Mouse (Mus musculus) heart, postnatal 4 days (tissue): ENCODE results near the gene Fgfr2. TPM values are rescaled to one million over a fixed set of nuclear protein-coding genes. Genes with fewer than 3 reads are reported as not detected.
A peak's percentile ranks its signal among the peaks of the same experiment; 100 is the strongest.

Experiments used
- DNase-seq: peaks from one replicate; pipeline ENCODE4 v3.0.0; 2021
- total RNA-seq, 2 experiments: library from RNA; stranded (reverse); gene quantifications; 2 replicates each; pipeline ENCODE4 v1.2.3; 2021

The Fgfr2 gene
- total RNA-seq, 2 experiments from 2014 or later: 10.2 to 10.6 TPM

DNA sequence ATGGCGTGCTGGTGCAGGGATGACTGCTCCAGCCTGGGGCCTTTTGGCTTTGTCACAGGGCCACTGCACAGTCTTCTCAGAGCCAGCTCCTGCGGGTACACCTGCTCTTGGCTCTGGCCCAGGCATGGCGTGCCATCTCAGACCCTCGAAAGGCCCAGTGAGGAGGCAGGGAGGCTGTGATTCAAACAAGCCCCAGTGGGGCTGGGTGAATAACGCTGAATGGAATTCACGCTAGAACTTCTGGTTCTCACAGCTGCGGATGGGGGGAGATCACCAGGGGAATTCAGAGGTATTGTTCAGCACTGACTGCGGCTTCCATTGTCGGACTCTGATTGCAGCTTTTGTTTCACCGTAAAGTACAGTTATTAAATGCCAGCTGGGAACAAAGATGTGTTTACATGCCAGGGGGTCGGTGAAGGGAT, 2262.4 kb downstream of the Fgfr2 start:
- DNase-seq: peak; percentile 23

DNA sequence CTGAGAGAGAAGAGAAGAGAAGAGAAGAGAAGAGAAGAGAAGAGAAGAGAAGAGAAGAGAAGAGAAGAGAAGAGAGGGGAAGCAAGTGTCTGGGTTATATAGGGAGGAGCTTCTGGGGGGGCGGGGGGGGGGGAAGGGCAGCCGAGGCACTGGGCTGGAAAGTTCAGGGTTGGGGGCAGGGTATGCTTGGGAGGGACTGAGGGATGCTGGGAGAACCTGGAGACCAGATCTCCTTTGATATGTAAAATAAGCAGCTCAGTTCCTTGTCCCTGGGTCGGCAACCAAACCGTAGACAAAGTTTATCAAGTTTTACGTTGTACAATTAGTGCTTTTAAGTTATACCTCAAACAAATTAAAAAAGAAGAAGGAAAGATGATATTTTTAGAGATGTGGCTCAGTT, 2263.2 kb downstream of the Fgfr2 start:
- DNase-seq: no peak

- DNase-seq: no peak
Measured at GRCm38 (mm10) chr7:130857973-130858372, 2265.2 kb downstream of the Fgfr2 start.

- peak; percentile 27 for DNase-seq
Measured at GRCm38 (mm10) chr7:130855681-130856080, 2267.5 kb downstream of the Fgfr2 start.

- DNase-seq: no peak
Measured at GRCm38 (mm10) chr7:130854684-130855292, 2268.4 kb downstream of the Fgfr2 start.

GRCm38 (mm10) chr7:130847164-130847718, 2275.9 kb downstream of the Fgfr2 start:
- DNase-seq: no peak

GRCm38 (mm10) chr7:130839380-130840100, 2283.6 kb downstream of the Fgfr2 start:
- DNase-seq: no peak

- no peak for DNase-seq
Measured at GRCm38 (mm10) chr7:130838658-130839025, 2284.5 kb downstream of the Fgfr2 start.

- DNase-seq: no peak
Measured at GRCm38 (mm10) chr7:130837941-130838657, 2285.1 kb downstream of the Fgfr2 start.

GRCm38 (mm10) chr7:130836066-130836465, 2287.1 kb downstream of the Fgfr2 start:
- DNase-seq: no peak

GRCm38 (mm10) chr7:130834958-130835861, 2287.9 kb downstream of the Fgfr2 start:
- DNase-seq: peak; percentile 44

DNA sequence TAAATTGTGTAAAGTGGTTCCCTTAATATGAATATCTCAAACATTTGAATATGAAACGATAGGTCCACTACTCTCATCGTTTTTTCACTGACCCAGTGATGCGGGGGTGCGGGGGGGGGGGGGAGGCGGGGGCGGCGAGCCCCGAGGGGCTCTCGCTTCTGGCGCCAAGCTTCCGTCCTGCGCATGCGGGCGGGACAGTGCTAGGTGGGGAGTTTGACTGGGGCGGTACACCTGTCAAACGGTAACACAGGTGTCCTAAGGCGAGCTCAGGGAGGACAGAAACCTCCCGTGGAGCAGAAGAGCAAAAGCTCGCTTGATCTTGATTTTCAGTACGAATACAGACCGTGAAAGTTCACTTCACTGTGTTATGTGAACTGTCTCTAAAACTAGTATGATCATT, 2288.9 kb downstream of the Fgfr2 start:
- DNase-seq: peak; percentile 42

DNA sequence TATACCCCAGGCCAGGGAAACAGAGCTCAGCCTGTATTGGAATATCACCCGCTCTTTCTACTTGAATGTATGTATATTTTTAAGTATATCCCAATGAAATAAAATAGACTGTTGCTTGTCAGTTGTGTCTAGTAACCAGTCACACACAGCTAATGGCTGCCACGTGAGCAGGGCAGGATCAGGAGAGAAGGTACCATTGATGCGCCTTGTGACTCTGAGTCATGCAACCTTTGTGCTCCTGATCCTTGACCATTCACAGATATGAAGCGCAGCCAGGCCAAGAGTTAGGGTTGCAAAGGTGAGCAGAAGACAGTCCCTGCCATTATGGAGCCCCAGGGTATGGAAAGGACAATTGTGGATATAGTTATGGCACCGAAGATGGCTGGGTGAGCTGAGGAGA, 2291.6 kb downstream of the Fgfr2 start:
- DNase-seq: no peak

GRCm38 (mm10) chr7:130828475-130828874, 2294.7 kb downstream of the Fgfr2 start:
- DNase-seq: no peak

DNA sequence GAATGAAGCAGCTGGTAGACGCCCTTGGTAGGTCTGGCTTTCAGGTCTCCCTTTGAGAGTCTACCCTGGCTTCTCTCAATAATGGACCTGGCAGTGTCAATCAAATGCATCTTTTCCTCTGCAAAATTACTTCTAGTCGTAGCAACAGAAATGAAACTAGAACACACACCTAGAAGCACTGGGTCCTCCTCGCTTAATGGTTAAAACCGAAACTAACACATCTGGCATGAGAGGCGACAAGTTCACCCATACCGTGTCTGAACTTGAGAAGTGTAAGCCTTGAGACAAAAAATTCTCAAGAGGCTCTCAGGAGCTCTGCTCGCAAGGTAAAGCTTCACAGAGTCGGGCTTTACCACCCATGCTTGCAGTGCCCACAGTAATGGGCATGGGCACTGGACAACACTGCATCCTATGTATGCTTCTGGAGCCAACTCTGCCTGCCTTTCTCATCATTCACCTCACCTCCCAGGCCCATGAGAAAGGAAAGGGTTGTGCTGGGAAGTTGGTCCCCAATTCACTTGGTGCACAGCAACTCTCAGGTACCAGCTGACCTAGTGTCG, 2295.2 kb downstream of the Fgfr2 start:
- no peak for DNase-seq

DNA sequence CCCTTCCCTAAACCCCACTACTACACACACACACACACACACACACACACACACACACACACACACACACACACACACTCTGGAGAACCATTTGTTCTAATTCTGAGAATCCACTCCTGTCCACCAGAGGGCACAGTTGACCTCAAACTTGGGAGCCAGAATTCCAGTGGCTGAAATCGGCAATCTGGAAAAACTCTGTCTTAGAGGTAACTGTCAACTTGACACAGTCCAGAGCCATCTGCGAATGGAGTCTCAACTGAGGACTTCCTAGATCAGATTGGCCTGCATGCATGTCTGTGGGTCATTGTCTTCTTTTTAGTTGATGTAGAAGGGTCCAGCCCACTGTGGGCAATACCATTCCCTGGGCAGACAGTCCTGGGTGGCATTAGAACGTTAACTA, 2295.7 kb downstream of the Fgfr2 start:
- peak; percentile 78 for DNase-seq

DNA sequence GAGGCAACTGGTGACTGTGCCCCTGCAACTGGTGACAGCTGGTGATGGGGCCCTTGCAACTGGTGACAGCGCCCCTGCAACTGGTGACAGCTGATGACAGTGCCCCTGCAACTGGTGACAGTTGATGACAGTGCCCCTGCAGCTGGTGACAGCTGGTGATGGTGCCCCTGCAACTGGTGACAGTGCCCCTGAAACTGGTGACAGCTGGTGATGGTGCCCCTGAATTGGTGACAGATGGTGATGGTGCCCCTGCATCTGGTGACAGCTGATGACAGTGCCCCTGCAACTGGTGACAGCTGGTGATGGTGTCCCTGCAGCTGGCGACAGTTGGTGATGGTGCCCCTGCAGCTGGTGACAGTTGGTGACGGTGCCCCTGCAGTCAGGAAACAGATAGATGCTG, 2296.8 kb downstream of the Fgfr2 start:
- DNase-seq: no peak

GRCm38 (mm10) chr7:130823992-130824391, 2299.2 kb downstream of the Fgfr2 start:
- DNase-seq: no peak

- no peak for DNase-seq
Measured at GRCm38 (mm10) chr7:130819624-130820023, 2303.5 kb downstream of the Fgfr2 start.

DNA sequence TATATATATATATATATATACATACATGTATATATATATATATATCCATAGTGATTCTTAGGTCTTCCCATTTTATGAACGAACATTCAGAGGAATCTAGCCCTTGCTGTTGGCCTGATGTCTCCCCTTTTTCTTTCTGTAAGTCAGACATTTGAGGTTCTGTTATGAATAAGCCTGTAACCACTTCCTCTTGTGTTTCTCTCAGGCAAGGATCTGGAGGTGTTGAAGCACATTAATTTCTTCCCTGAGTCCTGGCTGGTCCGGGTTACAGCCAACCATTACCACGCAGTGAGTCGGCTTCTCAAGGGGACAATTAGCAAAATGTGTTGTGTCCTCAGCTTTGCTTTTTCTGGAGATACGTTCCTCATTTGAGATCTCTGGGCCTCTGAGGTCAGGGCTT, 2304.3 kb downstream of the Fgfr2 start:
- DNase-seq: no peak

DNA sequence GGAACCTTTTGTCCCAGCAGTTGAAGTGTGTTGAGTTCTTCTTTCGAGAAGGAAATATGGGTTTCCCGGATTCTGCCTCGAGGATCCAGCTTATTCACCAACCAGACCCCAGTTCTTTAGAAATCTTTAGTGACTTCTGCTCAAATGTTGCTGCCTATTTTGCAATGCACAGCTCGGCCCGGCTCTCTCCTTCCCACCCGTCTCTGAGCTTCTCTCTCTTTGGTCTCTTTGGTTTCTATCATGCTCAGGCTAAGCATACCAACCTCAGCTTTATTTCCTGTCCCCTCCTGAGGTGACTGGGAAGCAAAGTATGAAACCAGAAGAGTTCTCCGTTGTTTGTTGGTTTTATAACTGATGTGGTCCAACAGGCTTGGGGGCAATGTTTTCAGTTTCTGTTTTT, 2306.9 kb downstream of the Fgfr2 start:
- no peak for DNase-seq

DNA sequence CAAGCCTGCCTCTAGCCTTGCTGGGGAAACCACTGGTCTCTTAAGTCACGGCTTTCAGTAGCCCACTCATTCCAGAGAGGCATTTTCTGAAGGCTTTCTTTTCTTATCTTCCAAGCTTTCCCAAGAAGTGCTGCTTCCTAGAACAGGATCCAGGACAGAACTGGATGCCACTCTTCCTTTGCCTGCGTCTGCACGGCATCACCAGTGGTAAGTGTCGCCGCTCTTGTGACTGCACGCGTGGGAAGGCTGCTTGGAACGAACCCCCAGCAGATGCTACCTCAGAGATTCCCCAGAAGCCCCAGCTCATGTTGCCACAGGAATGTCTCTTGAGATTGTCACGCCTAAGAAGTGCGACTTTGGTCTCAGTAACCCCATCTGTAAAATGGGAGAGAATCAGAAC, 2307.5 kb downstream of the Fgfr2 start:
- DNase-seq: no peak
